Mouse (Mus musculus) B cell, adult 2 months (primary cell): ENCODE results near the gene Ssh2.

Experiments
- DNase-seq, 2 experiments: peaks; one replicate each; pipeline ENCODE4 v3.0.0; 2022

Gene Ssh2

GRCm38 (mm10) chr11:77414141-77414839, 198.2 kb downstream of the Ssh2 start:
- DNase-seq = no peak

- no peak for DNase-seq
Observed at GRCm38 (mm10) chr11:77416212-77417000, 200.3 kb downstream of the Ssh2 start.

- no peak for DNase-seq
Observed at GRCm38 (mm10) chr11:77418021-77418420, 201.9 kb downstream of the Ssh2 start.

GRCm38 (mm10) chr11:77423175-77423859, 207.2 kb downstream of the Ssh2 start:
- DNase-seq = no peak

- no peak for DNase-seq
Observed at GRCm38 (mm10) chr11:77428446-77428845, 212.4 kb downstream of the Ssh2 start.

GRCm38 (mm10) chr11:77437026-77437425, 220.9 kb downstream of the Ssh2 start:
- no peak for DNase-seq

- no peak for DNase-seq
Observed at GRCm38 (mm10) chr11:77440081-77440480, 224.0 kb downstream of the Ssh2 start.

- no peak for DNase-seq
Observed at GRCm38 (mm10) chr11:77441020-77441419, 224.9 kb downstream of the Ssh2 start.

- DNase-seq = no peak
Observed at GRCm38 (mm10) chr11:77442186-77443170, 226.4 kb downstream of the Ssh2 start.

GRCm38 (mm10) chr11:77444939-77445338, 228.9 kb downstream of the Ssh2 start:
- DNase-seq = no peak

GRCm38 (mm10) chr11:77446628-77447041, 230.5 kb downstream of the Ssh2 start:
- peak; percentile 52 to 65 for DNase-seq

GRCm38 (mm10) chr11:77449224-77449623, 233.1 kb downstream of the Ssh2 start:
- no peak for DNase-seq

- no peak for DNase-seq
Observed at GRCm38 (mm10) chr11:77451670-77452069, 235.6 kb downstream of the Ssh2 start.

GRCm38 (mm10) chr11:77453388-77453787, 237.3 kb downstream of the Ssh2 start:
- no peak for DNase-seq

- DNase-seq = no peak
Observed at GRCm38 (mm10) chr11:77455770-77456510, 239.9 kb downstream of the Ssh2 start.

GRCm38 (mm10) chr11:77456866-77457265, 240.8 kb downstream of the Ssh2 start:
- no peak for DNase-seq

GRCm38 (mm10) chr11:77461856-77462255, 245.8 kb downstream of the Ssh2 start:
- DNase-seq = no peak

- DNase-seq = peak; percentile 49 to 53
Observed at GRCm38 (mm10) chr11:77462283-77463100, 246.4 kb downstream of the Ssh2 start, which contains the start of gene Coro6. Gene Coro6, plus strand, starts transcription at chr11:77462411.

GRCm38 (mm10) chr11:77463101-77463445, 247.0 kb downstream of the Ssh2 start:
- DNase-seq = no peak

- DNase-seq = no peak
Observed at GRCm38 (mm10) chr11:77463786-77464185, 247.7 kb downstream of the Ssh2 start.

- DNase-seq = no peak
Observed at GRCm38 (mm10) chr11:77464684-77465083, 248.6 kb downstream of the Ssh2 start.
